Mouse (Mus musculus) ES-Bruce4 (cell line): Measurements from ENCODE around the gene Fbxl5. TPM values are rescaled to one million over a fixed set of nuclear protein-coding genes. Genes with fewer than 3 reads are reported as not detected.

ENCODE experiments used
- H3K27ac ChIP-seq: 2 replicates; pipeline ENCODE4 v1.5.1; 2012; ENCODE audit warnings: low read length, inconsistent platforms; ENCODE audit not compliant: insufficient read depth
- H3K27me3 ChIP-seq: 2 replicates; pipeline ENCODE4 v1.6.1; 2012; ENCODE audit warnings: mild to moderate bottlenecking, low read length, inconsistent platforms; ENCODE audit not compliant: control insufficient read depth, poor library complexity, insufficient read depth, severe bottlenecking
- H3K36me3 ChIP-seq: 2 replicates; pipeline ENCODE4 v1.6.1; 2012; ENCODE audit warnings: inconsistent platforms, mild to moderate bottlenecking, low read length, moderate library complexity; ENCODE audit not compliant: control insufficient read depth, poor library complexity, insufficient read depth, severe bottlenecking
- H3K4me1 ChIP-seq: one replicate; pipeline ENCODE4 v1.8.1; 2011; ENCODE audit warnings: low read length; ENCODE audit not compliant: control insufficient read depth, insufficient read depth
- H3K4me3 ChIP-seq: 2 replicates; pipeline ENCODE4 v1.5.1; 2011; ENCODE audit warnings: low read depth, mild to moderate bottlenecking, low read length
- H3K9ac ChIP-seq: 2 replicates; pipeline ENCODE4 v1.6.1; 2012; ENCODE audit warnings: low read depth, mild to moderate bottlenecking, inconsistent platforms; ENCODE audit not compliant: poor library complexity, severe bottlenecking
- H3K9me3 ChIP-seq: replicated peaks from 2 replicates; pipeline ENCODE4 v1.6.1; 2012; ENCODE audit warnings: mild to moderate bottlenecking, low read length, inconsistent platforms; ENCODE audit not compliant: control insufficient read depth, poor library complexity, insufficient read depth, severe bottlenecking
- CTCF ChIP-seq: IDR thresholded peaks from one replicate; pipeline ENCODE4 v1.8.1; 2011; ENCODE audit warnings: low read depth, low read length
- EP300 ChIP-seq: IDR thresholded peaks from 2 replicates; pipeline ENCODE4 v1.6.1; 2011; ENCODE audit warnings: low read depth, low read length; ENCODE audit not compliant: insufficient read depth
- POLR2A ChIP-seq: IDR thresholded peaks from one replicate; pipeline ENCODE4 v1.8.1; 2011; ENCODE audit warnings: low read length; ENCODE audit not compliant: insufficient read depth
- polyA plus RNA-seq: library from polyadenylated mRNA; stranded (reverse); fragments of >200 nt; gene quantifications from 2 replicates; pipeline ENCODE4 v1.2.4, GENCODE M21; 2011; ENCODE audit warnings: low read depth; ENCODE audit not compliant: missing spikeins, insufficient read depth, insufficient read length

Fbxl5 gene
- polyA plus RNA-seq, 1 experiment: 98.2 TPM

GRCm38 (mm10) chr5:43778583-43778982, 42.9 kb downstream of the Fbxl5 start:
- H3K4me3 ChIP-seq: no peak overlapping the region

DNA sequence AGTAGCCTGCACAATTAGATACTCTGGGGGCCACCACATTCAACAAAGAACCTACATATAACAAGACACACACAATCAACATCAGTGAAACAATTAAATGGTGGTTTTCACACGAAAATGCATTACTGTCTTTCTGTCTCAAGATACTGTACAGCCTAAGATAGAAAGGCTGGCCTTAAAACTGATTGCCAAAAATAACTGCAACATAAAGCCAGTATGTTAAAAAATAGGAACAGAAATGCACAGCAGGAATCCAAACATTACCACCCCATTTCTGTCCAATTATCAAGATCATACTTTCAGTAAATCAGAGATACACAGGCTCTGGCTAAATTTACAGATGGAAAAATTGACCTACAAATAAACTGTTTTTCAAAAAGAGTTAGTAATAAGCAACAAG, 44.4 kb downstream of the Fbxl5 start:
- no peaks in the 10 kb centered on the region for H3K9me3 ChIP-seq
- no peak for TF ChIP-seq EP300
- no peak for TF ChIP-seq POLR2A
- no peak for TF ChIP-seq CTCF
- no peak overlapping the region for H3K4me3 ChIP-seq
- H3K4me1 ChIP-seq: no peaks in the 10 kb centered on the region
- H3K27me3 ChIP-seq: no peaks in the 10 kb centered on the region
- H3K36me3 ChIP-seq: peaks cover 2% of the 10 kb centered on the region
- no peak overlapping the region for H3K9ac ChIP-seq
- no peak overlapping the region for H3K27ac ChIP-seq

More at GRCm38 (mm10) chr5:43778583-43778982, 42.9 kb downstream of the Fbxl5 start:
- TF ChIP-seq EP300 (no peak), CTCF (no peak), POLR2A (no peak)
- Histone ChIP-seq H3K36me3 (no peaks in the 10 kb centered on the region), H3K27me3 (no peaks in the 10 kb centered on the region), H3K27ac (no peak overlapping the region), H3K9me3 (no peaks in the 10 kb centered on the region), H3K9ac (no peak overlapping the region), H3K4me1 (no peaks in the 10 kb centered on the region)

DNA sequence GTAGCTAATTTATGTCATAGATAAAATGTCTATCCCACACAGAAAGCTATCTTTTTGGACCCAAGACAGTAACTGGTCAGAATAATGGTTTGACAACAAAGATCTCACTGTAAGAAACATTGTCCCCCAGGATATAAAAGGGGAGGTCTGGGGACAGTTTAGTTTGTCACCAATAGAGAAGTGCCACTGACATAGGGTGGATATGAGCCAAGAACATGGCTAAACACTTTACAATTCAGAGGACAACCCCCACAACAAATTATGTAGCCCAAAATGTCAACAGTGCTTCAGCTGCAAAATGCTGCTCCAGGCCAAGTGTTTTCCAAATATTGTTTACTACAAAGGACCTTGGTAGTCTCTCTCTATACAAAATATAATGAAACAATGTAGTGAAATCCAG, 45.0 kb downstream of the Fbxl5 start:
- Histone ChIP-seq H3K9ac (no peak overlapping the region), H3K36me3 (peaks cover 2% of the 10 kb centered on the region), H3K4me1 (no peaks in the 10 kb centered on the region), H3K4me3 (no peak overlapping the region), H3K27ac (no peak overlapping the region), H3K27me3 (no peaks in the 10 kb centered on the region), H3K9me3 (no peaks in the 10 kb centered on the region)
- TF ChIP-seq CTCF (no peak), EP300 (no peak), POLR2A (no peak)

DNA sequence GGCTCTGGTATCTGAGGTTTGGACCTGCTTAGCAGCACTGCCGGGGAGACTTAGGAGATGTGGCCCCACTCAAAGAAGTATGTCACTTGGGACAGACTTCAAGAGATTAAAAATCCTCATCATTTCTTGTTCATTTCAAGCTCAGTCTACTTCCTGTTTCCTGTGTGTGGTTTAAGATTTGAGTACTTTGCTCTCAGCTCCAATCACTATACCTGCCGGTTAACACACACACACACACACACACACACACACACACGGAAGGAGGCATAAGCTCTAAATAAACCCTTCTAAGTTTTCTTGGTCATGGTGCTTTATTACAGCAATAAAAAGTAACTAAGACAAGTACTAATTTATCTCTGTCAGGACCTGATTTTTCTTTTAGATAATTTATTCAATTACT, 49.9 kb downstream of the Fbxl5 start:
- no peak overlapping the region for H3K27ac ChIP-seq
- no peak for TF ChIP-seq CTCF
- TF ChIP-seq POLR2A: no peak
- no peak for TF ChIP-seq EP300
- H3K4me3 ChIP-seq: no peak overlapping the region
- H3K27me3 ChIP-seq: no peaks in the 10 kb centered on the region
- peaks cover 24% of the 10 kb centered on the region for H3K36me3 ChIP-seq
- no peaks in the 10 kb centered on the region for H3K4me1 ChIP-seq
- H3K9me3 ChIP-seq: no peaks in the 10 kb centered on the region
- no peak overlapping the region for H3K9ac ChIP-seq

GRCm38 (mm10) chr5:43770618-43771354, 50.7 kb downstream of the Fbxl5 start:
- Histone ChIP-seq H3K27ac (no peak overlapping the region), H3K4me1 (no peaks in the 10 kb centered on the region), H3K27me3 (no peaks in the 10 kb centered on the region), H3K9me3 (no peaks in the 10 kb centered on the region), H3K9ac (no peak overlapping the region), H3K4me3 (no peak overlapping the region), H3K36me3 (peaks cover 24% of the 10 kb centered on the region)
- no peak for TF ChIP-seq EP300

DNA sequence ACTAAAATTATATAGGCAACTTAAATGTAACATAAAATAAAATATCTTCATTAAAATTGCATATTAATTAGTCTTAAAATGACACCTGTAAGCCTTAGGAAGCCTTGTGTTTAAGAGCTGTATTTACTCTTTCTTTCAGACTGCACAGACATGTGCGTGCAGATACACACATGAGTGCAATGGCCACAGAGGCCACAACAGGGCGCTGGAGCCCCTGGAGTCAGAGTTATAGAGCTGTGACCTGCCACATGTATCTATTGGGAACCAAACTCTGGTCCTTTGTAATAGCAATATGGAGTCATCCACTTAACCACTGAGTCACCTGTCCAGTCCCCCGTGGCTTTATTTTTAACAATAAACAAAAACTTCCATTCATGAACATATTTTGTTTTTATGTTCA, 72.3 kb downstream of the Fbxl5 start:
- Histone ChIP-seq H3K27me3 (no peaks in the 10 kb centered on the region), H3K9ac (no peak overlapping the region), H3K4me1 (peaks cover 2% of the 10 kb centered on the region), H3K4me3 (no peak overlapping the region), H3K9me3 (no peaks in the 10 kb centered on the region), H3K36me3 (peaks cover 15% of the 10 kb centered on the region), H3K27ac (no peak overlapping the region)
- TF ChIP-seq EP300: no peak
- no peak for TF ChIP-seq POLR2A
- TF ChIP-seq CTCF: no peak
